Mouse (Mus musculus) lung, postnatal 0 days (tissue): ENCODE results near the gene Nr2c2. TPM values are rescaled to one million over a fixed set of nuclear protein-coding genes. Genes with fewer than 3 reads are reported as not detected.
A peak's percentile ranks its signal among the peaks of the same experiment; 100 is the strongest.

Experiments used
- ATAC-seq: fragments of 200-750 bp; cut with Nextera tagmentation; 2 replicates; pipeline ENCODE4 v1.8.0; 2017; ENCODE audit warnings: moderate library complexity
- DNase-seq: peaks from one replicate; pipeline ENCODE4 v3.0.0-alpha.2; 2016; ENCODE audit warnings: low spot score
- H3K27ac ChIP-seq: fragments of 300-500 bp; sonication (generic); 2 replicates; pipeline ENCODE4 v1.5.1; 2014; ENCODE audit warnings: antibody characterized with exemption, mild to moderate bottlenecking, low read length, mixed read lengths
- H3K27me3 ChIP-seq: fragments of 300-500 bp; sonication (generic); replicated peaks from 2 replicates; pipeline ENCODE4 v1.6.1; 2014; ENCODE audit warnings: low read length, mixed read lengths; ENCODE audit not compliant: insufficient read depth
- H3K36me3 ChIP-seq: fragments of 300-500 bp; sonication (generic); 2 replicates; pipeline ENCODE4 v1.6.1; 2014; ENCODE audit warnings: low read length, mixed read lengths; ENCODE audit not compliant: insufficient read depth
- H3K4me1 ChIP-seq: fragments of 300-500 bp; sonication (generic); 2 replicates; pipeline ENCODE4 v1.6.1; 2014; ENCODE audit warnings: antibody characterized with exemption, low read depth, low read length, mixed read lengths; ENCODE audit not compliant: insufficient read depth
- H3K4me2 ChIP-seq: fragments of 300-500 bp; sonication (generic); replicated peaks from 2 replicates; pipeline ENCODE4 v1.6.1; 2014; ENCODE audit warnings: low read depth, mild to moderate bottlenecking, low read length, moderate library complexity, mixed read lengths
- H3K4me3 ChIP-seq: fragments of 300-500 bp; sonication (generic); 2 replicates; pipeline ENCODE4 v1.5.1; 2014; ENCODE audit warnings: low read depth, low read length
- H3K9ac ChIP-seq: fragments of 300-500 bp; sonication (generic); replicated peaks from 2 replicates; pipeline ENCODE4 v1.6.1; 2014; ENCODE audit warnings: low read depth, mild to moderate bottlenecking
- H3K9me3 ChIP-seq: fragments of 300-500 bp; sonication (generic); 2 replicates; pipeline ENCODE4 v1.6.1; 2016; ENCODE audit warnings: low read length, mixed read lengths
- CTCF ChIP-seq: IDR thresholded peaks from 2 replicates; pipeline ENCODE4 v1.5.1; 2016; ENCODE audit warnings: antibody characterized with exemption, mild to moderate bottlenecking
- EP300 ChIP-seq: IDR thresholded peaks from 2 replicates; pipeline ENCODE4 v1.6.1; 2016; ENCODE audit warnings: antibody characterized with exemption, mild to moderate bottlenecking, control low read depth
- WGBS: fragments of 180-500 bp; shearing (Covaris S2); extraction: QIAGEN DNeasy Blood & Tissue Kit; methylation state at CpG from one replicate; pipeline ENCODE4 v1.1.7; 2014; 5-methylcytosine and 5-hydroxymethylcytosine counted together
- polyA plus RNA-seq: library from polyadenylated mRNA; unstranded; fragments of >200 nt; fragmentation: Nextera tagmentation; extraction: Ambion mirVana; gene quantifications from 2 replicates; pipeline ENCODE4 v1.2.1, GENCODE M21; 2015

Nr2c2 gene
- polyA plus RNA-seq: 14.7 and 15.7 TPM in 2 replicates

GRCm38 (mm10) chr6:92091130-92091591 is at the start of gene Nr2c2:
TSS of gene Nr2c2 (plus strand) at chr6:92091390.
- TF ChIP-seq CTCF (no peak), EP300 (no peak)
- Histone ChIP-seq H3K27me3 (no peaks in the 10 kb centered on the region), H3K36me3 (no peaks in the 10 kb centered on the region), H3K27ac (peak within 1 kb of the TSS; percentile 100), H3K9me3 (no peaks in the 10 kb centered on the region), H3K9ac (peak within 1 kb of the TSS; percentile 99), H3K4me2 (peak within 1 kb of the TSS; percentile 71), H3K4me1 (peaks cover 15% of the 10 kb centered on the region; the same call in 1 of the 2 replicates), H3K4me3 (peak within 1 kb of the TSS; percentile 99)
- DNase-seq (peak; percentile 88), ATAC-seq (peak; percentile 53)
- under 1% methylated on average over 34 of the region's 58 CpGs for whole genome bisulfite sequencing

DNA sequence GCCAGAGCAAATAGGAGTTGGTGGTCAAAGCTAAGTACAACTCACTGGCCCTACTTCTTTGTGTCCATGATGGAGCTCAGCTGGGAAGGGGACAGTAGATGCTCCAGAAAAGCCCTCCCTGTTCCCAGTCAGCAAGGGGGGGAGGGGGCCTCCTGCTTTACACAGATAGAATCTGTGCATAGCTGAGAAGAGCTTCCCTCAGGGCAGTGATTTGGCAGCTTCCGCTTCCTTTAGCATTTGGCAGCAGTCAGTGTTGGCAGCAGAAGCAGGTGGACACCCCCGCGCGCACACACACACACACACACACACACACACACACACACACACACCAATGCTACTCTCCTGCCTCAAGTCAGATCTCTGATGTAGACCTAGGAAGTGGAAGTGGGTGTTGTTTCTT is 49.1 kb upstream of the Nr2c2 start:
- Histone ChIP-seq H3K4me1 (peaks cover 19% of the 10 kb centered on the region; the same call in 1 of the 2 replicates), H3K27me3 (no peaks in the 10 kb centered on the region), H3K4me3 (no peak overlapping the region), H3K4me2 (no peak overlapping the region), H3K9me3 (no peaks in the 10 kb centered on the region), H3K27ac (no peak overlapping the region), H3K36me3 (no peaks in the 10 kb centered on the region), H3K9ac (no peak overlapping the region)
- DNase-seq: peak; percentile 50
- peak; percentile 63 for ATAC-seq
- WGBS: 40% methylated on average over 4 of the region's 4 CpGs
- TF ChIP-seq EP300 (peak; percentile 11; the same call in 1 of the 2 replicates), CTCF (no peak)

GRCm38 (mm10) chr6:92042850-92043249 is 48.3 kb upstream of the Nr2c2 start:
- H3K4me2 ChIP-seq: no peak overlapping the region
- no peaks in the 10 kb centered on the region for H3K9me3 ChIP-seq
- ATAC-seq: no peak
- no peak overlapping the region for H3K27ac ChIP-seq
- H3K36me3 ChIP-seq: no peaks in the 10 kb centered on the region
- TF ChIP-seq EP300 (no peak), CTCF (no peak)
- H3K27me3 ChIP-seq: no peaks in the 10 kb centered on the region
- no peak overlapping the region for H3K4me3 ChIP-seq
- H3K4me1 ChIP-seq: peaks cover 12% of the 10 kb centered on the region; the same call in 1 of the 2 replicates
- no peak overlapping the region for H3K9ac ChIP-seq
- no peak for DNase-seq
- WGBS: 89% methylated on average over 1 of the region's 1 CpGs

GRCm38 (mm10) chr6:92057768-92058167 is 33.4 kb upstream of the Nr2c2 start:
- ATAC-seq (no peak), DNase-seq (no peak)
- H3K27ac ChIP-seq: no peak overlapping the region
- H3K4me3 ChIP-seq: no peak overlapping the region
- no peaks in the 10 kb centered on the region for H3K9me3 ChIP-seq
- 52% methylated on average over 2 of the region's 2 CpGs for WGBS
- no peaks in the 10 kb centered on the region for H3K4me1 ChIP-seq
- no peak overlapping the region for H3K9ac ChIP-seq
- TF ChIP-seq CTCF: peak; percentile 63
- no peak for TF ChIP-seq EP300
- H3K36me3 ChIP-seq: no peaks in the 10 kb centered on the region; the same call in 1 of the 2 replicates
- no peaks in the 10 kb centered on the region for H3K27me3 ChIP-seq
- no peak overlapping the region for H3K4me2 ChIP-seq

DNA sequence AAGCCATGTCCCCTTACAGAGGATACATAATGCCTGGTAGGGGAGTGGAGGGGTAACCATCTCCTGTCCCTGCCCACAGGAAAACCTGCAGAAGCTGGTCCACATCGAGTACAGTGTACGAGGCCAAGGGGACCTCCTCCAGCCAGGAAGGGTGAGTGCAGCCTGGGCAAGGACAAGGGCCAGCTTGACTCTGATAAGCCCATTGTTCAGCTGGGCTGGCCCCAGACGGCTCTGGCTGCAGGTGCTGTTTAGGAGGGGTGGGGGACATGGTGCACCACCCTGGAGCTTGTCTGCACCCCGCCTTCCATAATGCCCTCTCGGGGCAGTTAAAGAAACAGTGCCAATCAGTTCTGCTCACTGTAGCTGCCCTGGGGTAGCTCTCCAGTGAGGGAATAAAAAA is 29.5 kb upstream of the Nr2c2 start:
- no peaks in the 10 kb centered on the region for H3K36me3 ChIP-seq
- no peaks in the 10 kb centered on the region for H3K9me3 ChIP-seq
- TF ChIP-seq EP300 (no peak), CTCF (no peak)
- no peaks in the 10 kb centered on the region for H3K4me1 ChIP-seq
- H3K4me3 ChIP-seq: no peak overlapping the region
- no peak overlapping the region for H3K9ac ChIP-seq
- no peak overlapping the region for H3K4me2 ChIP-seq
- H3K27me3 ChIP-seq: no peaks in the 10 kb centered on the region
- ATAC-seq: peak; percentile 49
- no peak overlapping the region for H3K27ac ChIP-seq
- DNase-seq: no peak
- 33% methylated on average over 5 of the region's 5 CpGs for WGBS

DNA sequence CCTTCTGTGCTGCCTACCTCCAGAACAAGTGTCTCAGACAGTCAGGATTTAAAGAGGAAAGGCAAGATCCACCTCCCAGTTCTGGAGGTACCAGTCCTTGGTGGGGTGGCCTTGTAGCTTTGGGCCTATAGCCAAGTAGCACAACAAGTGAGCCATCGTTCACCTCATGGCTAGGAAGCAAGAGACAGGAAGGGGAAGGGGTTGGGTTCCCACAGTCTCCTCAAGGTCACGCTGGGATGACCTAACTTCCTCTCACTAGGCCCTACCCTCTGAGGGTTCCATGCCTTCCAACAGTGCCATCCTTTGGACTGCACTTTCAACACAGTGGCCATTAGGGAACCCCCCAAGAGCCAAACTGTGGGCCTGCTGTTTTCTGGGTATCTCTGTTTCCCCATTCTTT is 27.7 kb upstream of the Nr2c2 start:
- no peak overlapping the region for H3K4me3 ChIP-seq
- H3K9ac ChIP-seq: no peak overlapping the region
- no peaks in the 10 kb centered on the region for H3K27me3 ChIP-seq
- no peak overlapping the region for H3K4me2 ChIP-seq
- no peaks in the 10 kb centered on the region for H3K9me3 ChIP-seq
- no peaks in the 10 kb centered on the region for H3K36me3 ChIP-seq
- no peaks in the 10 kb centered on the region for H3K4me1 ChIP-seq
- ATAC-seq: peak; percentile 40; the same call in 1 of the 2 replicates
- DNase-seq: no peak
- no peak overlapping the region for H3K27ac ChIP-seq
- 30% methylated on average over 2 of the region's 2 CpGs for WGBS
- TF ChIP-seq CTCF (no peak), EP300 (no peak)

- TF ChIP-seq EP300 (no peak), CTCF (no peak)
- Histone ChIP-seq H3K9ac (no peak overlapping the region), H3K4me3 (no peak overlapping the region), H3K27ac (no peak overlapping the region), H3K4me1 (no peaks in the 10 kb centered on the region), H3K4me2 (no peak overlapping the region), H3K9me3 (no peaks in the 10 kb centered on the region), H3K36me3 (no peaks in the 10 kb centered on the region), H3K27me3 (no peaks in the 10 kb centered on the region)
- DNase-seq (no peak), ATAC-seq (no peak)
- 85% methylated on average over 10 of the region's 10 CpGs for WGBS
These were observed 27.1 kb upstream of the Nr2c2 start for GRCm38 (mm10) chr6:92064101-92064500.
